Mouse (Mus musculus): ENCODE measurements at regions not wholly inside any gene's neighbourhood (a gene's known extent, or its start where the extent isn't known, plus 50 kb on each side); places are given as distances from the start of the nearest gene placed in this dataset.

- ATAC-seq = no peak
Observed at GRCm38 (mm10) chr14:102392351-102392750, 590.1 kb downstream of the Kctd12 start.

GRCm38 (mm10) chr14:102372994-102373567, 609.4 kb downstream of the Kctd12 start:
- ATAC-seq = no peak

- no peak for ATAC-seq
Observed at GRCm38 (mm10) chr14:102361589-102361988, 620.8 kb downstream of the Kctd12 start.

- no peak for ATAC-seq
Observed at GRCm38 (mm10) chr14:102329409-102329808, 599.7 kb downstream of the Lmo7 start.

- no peak for ATAC-seq
Observed at GRCm38 (mm10) chr14:102306332-102306731, 576.6 kb downstream of the Lmo7 start.

GRCm38 (mm10) chr14:102302826-102303225, 573.1 kb downstream of the Lmo7 start:
- ATAC-seq = no peak

- ATAC-seq = no peak
Observed at GRCm38 (mm10) chr14:102300251-102300650, 570.5 kb downstream of the Lmo7 start.

GRCm38 (mm10) chr14:102291361-102291760, 561.6 kb downstream of the Lmo7 start:
- no peak for ATAC-seq

GRCm38 (mm10) chr14:102250076-102250475, 520.3 kb downstream of the Lmo7 start:
- ATAC-seq = no peak

GRCm38 (mm10) chr14:102248581-102248980, 518.8 kb downstream of the Lmo7 start:
- ATAC-seq = no peak

- no peak for ATAC-seq
Observed at GRCm38 (mm10) chr14:102248023-102248422, 518.3 kb downstream of the Lmo7 start.

GRCm38 (mm10) chr14:102243806-102244536, 514.2 kb downstream of the Lmo7 start:
- ATAC-seq = no peak

GRCm38 (mm10) chr14:102216581-102217368, 487.0 kb downstream of the Lmo7 start:
- no peak for ATAC-seq

GRCm38 (mm10) chr14:102215267-102215964, 485.7 kb downstream of the Lmo7 start:
- ATAC-seq = no peak

- no peak for ATAC-seq
Observed at GRCm38 (mm10) chr14:102212079-102212478, 482.3 kb downstream of the Lmo7 start.

GRCm38 (mm10) chr14:102204881-102205671, 475.3 kb downstream of the Lmo7 start:
- no peak for ATAC-seq

GRCm38 (mm10) chr14:102199430-102199829, 469.7 kb downstream of the Lmo7 start:
- no peak for ATAC-seq

GRCm38 (mm10) chr14:102190786-102191185, 461.0 kb downstream of the Lmo7 start:
- no peak for ATAC-seq

GRCm38 (mm10) chr14:102181269-102181668, 451.5 kb downstream of the Lmo7 start:
- ATAC-seq = no peak

- no peak for ATAC-seq
Observed at GRCm38 (mm10) chr14:102171775-102172174, 442.0 kb downstream of the Lmo7 start.

- ATAC-seq = no peak
Observed at GRCm38 (mm10) chr14:102161291-102162284, 431.8 kb downstream of the Lmo7 start.
